Mouse (Mus musculus): ENCODE measurements around the gene Hnrnpll.

Gene Hnrnpll

DNA sequence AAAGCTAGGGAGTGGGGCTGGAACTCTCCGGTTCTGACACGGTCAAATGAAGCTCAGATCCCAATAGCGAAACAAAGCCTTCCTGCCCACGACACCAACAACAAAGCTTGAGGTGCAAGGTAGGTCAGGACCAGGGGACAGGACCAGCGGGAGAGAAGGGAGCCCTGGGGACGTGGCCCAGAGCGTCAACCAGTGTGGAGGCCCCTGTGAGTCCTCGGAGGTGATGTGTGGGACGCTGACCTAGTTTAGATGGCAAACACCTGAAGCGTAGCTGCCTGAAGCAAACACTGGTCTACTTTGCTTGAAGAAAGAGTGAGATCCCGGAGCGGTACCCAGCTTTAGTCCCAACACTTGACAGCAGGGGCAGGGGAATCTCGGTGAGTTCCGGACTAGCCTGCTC lies 62.5 kb downstream of the Hnrnpll start:
- no peak for DNase-seq (ENCODE audit: low spot score in 2 of 2)

GRCm38 (mm10) chr17:79998986-79999385 lies 63.1 kb downstream of the Hnrnpll start:
- DNase-seq (ENCODE audit: low spot score in 2 of 2): no peak

- DNase-seq (ENCODE audit: low spot score in 2 of 2): no peak
These were observed 66.9 kb downstream of the Hnrnpll start for GRCm38 (mm10) chr17:79995091-79995691.

DNA sequence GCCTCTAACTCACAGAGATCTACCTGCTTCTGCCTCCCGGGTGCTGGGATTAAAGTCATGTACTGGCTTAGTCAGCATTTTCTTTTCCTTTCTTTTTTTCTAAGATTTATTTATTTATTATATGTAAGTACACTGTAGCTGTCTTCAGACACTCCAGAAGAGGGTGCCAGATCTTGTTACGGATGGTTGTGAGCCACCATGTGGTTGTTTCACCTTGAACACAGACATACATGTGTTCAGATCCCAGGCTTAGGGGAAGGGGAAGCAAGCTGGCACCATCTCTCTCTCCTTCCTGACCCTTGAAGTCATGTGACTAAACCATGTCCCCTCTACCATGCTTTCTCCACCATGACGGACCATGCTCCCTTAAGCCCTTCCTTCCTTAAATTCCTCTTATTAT lies 70.0 kb downstream of the Hnrnpll start:
- no peak for DNase-seq (ENCODE audit: low spot score in 2 of 2)

DNA sequence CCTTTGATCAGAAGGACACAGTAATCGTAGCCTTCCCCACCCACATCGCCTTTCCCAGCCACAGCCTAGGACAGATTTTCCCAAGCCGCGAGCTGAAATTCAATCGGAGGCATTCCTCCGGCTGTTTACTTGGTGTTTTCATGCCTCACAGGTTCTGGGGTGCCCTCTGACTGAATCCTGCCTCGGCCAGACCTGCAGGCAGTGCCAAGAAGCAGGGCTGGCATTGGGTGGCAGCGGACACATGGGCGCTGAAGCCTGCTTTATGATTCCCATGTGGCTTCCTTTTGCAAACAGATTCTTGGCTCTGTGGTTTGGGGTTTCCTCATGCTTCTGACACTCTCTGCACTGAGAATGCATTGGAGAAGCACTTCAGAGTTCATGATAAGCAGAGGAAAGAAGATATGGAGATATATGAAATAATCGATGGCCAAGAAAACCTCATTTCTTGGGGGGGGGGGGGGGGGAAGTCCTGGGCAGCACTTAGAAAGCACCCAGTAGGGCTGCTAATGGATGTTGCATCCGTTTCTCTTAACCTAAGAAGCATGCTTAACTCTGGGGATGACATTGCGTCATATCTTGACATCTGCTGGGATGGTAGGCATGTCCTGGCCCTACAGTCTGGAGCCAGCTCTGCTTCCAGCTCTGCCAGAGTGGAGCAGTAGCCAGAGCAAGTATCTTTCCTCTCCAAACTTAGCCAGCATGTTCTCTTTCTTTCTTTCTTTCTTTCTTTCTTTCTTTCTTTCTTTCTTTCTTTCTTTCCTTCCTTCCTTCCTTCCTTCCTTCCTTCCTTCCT lies 70.8 kb downstream of the Hnrnpll start:
- DNase-seq (ENCODE audit: low spot score in 2 of 2): no peak

GRCm38 (mm10) chr17:79990161-79990560 lies 72.0 kb downstream of the Hnrnpll start:
- no peak for DNase-seq (ENCODE audit: low spot score in 2 of 2)

DNA sequence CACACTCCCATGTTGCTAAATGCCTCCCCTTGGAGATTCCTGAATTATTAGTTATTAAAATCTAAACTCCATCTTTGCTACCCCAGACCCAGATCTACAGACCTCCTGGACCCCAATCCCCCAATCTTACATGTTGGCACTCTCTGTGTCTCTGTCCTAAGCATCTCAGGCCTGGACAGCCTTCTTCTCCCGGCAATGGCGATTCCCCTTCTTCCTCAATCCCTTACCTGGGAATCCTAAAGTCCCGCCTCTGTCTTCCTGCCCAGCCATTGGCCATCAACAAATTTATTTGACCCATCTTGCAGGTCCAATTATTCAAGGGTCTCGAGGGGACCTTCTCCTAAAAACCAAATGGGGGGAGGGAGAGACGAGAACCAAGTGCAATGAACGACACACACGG lies 77.7 kb downstream of the Hnrnpll start:
- DNase-seq (ENCODE audit: low spot score in 2 of 2): no peak

GRCm38 (mm10) chr17:79982955-79983529 lies 79.1 kb downstream of the Hnrnpll start:
- no peak for DNase-seq (ENCODE audit: low spot score in 2 of 2)

- no peak for DNase-seq (ENCODE audit: low spot score in 2 of 2)
These were observed 79.6 kb downstream of the Hnrnpll start for GRCm38 (mm10) chr17:79982548-79982947.

GRCm38 (mm10) chr17:79981758-79982481 lies 80.2 kb downstream of the Hnrnpll start:
- DNase-seq (ENCODE audit: low spot score in 2 of 2): no peak

- no peak for DNase-seq (ENCODE audit: low spot score in 2 of 2)
These were observed 80.8 kb downstream of the Hnrnpll start for GRCm38 (mm10) chr17:79981348-79981747.

GRCm38 (mm10) chr17:79980421-79981120 lies 81.6 kb downstream of the Hnrnpll start:
- no peak for DNase-seq (ENCODE audit: low spot score in 2 of 2)

Data from right cerebral cortex, adult 2 months (tissue).